Mouse (Mus musculus) thymus, postnatal 10 days (tissue): ENCODE data around the gene Slc33a1.
A peak's percentile ranks its signal among the peaks of the same experiment; 100 is the strongest.

Experiments
- DNase-seq, 2 experiments: peaks; one replicate each; pipeline ENCODE4 v3.0.0; 2021; ENCODE audit warnings: low spot score in 2 of 2

The Slc33a1 gene

GRCm38 (mm10) chr3:63964100-63964921 is at the start of gene Slc33a1:
Slc33a1 (minus strand) TSS chr3:63964768.
- DNase-seq, result peak; percentile 95 to 98

GRCm38 (mm10) chr3:63988722-63989440 is 24.3 kb upstream of the Slc33a1 start:
- no peak for DNase-seq

GRCm38 (mm10) chr3:63986656-63987055 is 22.1 kb upstream of the Slc33a1 start:
- DNase-seq, result no peak

GRCm38 (mm10) chr3:63977895-63978294 is 13.3 kb upstream of the Slc33a1 start:
- no peak for DNase-seq

- peak; percentile 91 to 94 for DNase-seq
Measured at GRCm38 (mm10) chr3:63975955-63976908, 11.7 kb upstream of the Slc33a1 start, which contains the start of gene Gmps. Gmps (plus strand) TSS chr3:63976106.

- DNase-seq, result no peak
Measured at GRCm38 (mm10) chr3:63965929-63966328, 1.4 kb upstream of the Slc33a1 start.

- no peak for DNase-seq
Measured at GRCm38 (mm10) chr3:63964922-63965249, 318 bp upstream of the Slc33a1 start.

GRCm38 (mm10) chr3:63963421-63964099 is 1.0 kb downstream of the Slc33a1 start:
- DNase-seq, result peak in 1 of 2 experiments; percentile 36

- no peak for DNase-seq
Measured at GRCm38 (mm10) chr3:63949837-63950236, 14.7 kb downstream of the Slc33a1 start.

GRCm38 (mm10) chr3:63941204-63941850 is 23.2 kb downstream of the Slc33a1 start:
- DNase-seq, result no peak

- DNase-seq, result no peak
Measured at GRCm38 (mm10) chr3:63938928-63939327, 25.6 kb downstream of the Slc33a1 start.

- peak; percentile 68 to 87 for DNase-seq
Measured at GRCm38 (mm10) chr3:63928878-63929859, 35.4 kb downstream of the Slc33a1 start, which contains the start of gene E130311K13Rik. E130311K13Rik (minus strand) TSS chr3:63929472.

- peak in 1 of 2 experiments; percentile 11 for DNase-seq
Measured at GRCm38 (mm10) chr3:63919634-63920033, 44.9 kb downstream of the Slc33a1 start.

- DNase-seq, result no peak
Measured at GRCm38 (mm10) chr3:63910301-63910700, 54.3 kb downstream of the Slc33a1 start.

- no peak for DNase-seq
Measured at GRCm38 (mm10) chr3:63905241-63905640, 59.3 kb downstream of the Slc33a1 start.

- DNase-seq, result no peak
Measured at GRCm38 (mm10) chr3:63904157-63904556, 60.4 kb downstream of the Slc33a1 start.

GRCm38 (mm10) chr3:63900021-63900571 is 64.5 kb downstream of the Slc33a1 start:
- DNase-seq, result no peak

GRCm38 (mm10) chr3:63899309-63899695 is 65.3 kb downstream of the Slc33a1 start, which contains the start of gene Plch1:
Plch1 (minus strand) TSS chr3:63899472.
- DNase-seq, result peak; percentile 13 to 20
